Mouse (Mus musculus) megakaryocyte, embryonic 14.5 days (primary cell): ENCODE data around the gene Sepsecs.

Source experiments
- FLI1 ChIP-seq: IDR thresholded peaks from 2 replicates; pipeline ENCODE4 v1.6.1; 2012; ENCODE audit warnings: low read length, inconsistent platforms, mixed read lengths
- GATA1 ChIP-seq: IDR thresholded peaks from 3 replicates; pipeline ENCODE4 v1.6.1; 2012; ENCODE audit warnings: mixed read lengths, low read length, inconsistent platforms, borderline replicate concordance

GRCm38 (mm10) chr5:52624956-52625355 is 44.6 kb downstream of the Sepsecs start:
- TF ChIP-seq GATA1 (no peak), FLI1 (no peak)
